Mouse (Mus musculus) testis, adult 2 months (tissue): ENCODE results near the gene Ccdc177.

Experiments used
- CTCF ChIP-seq: fragments of 200-500 bp; IDR thresholded peaks from 2 replicates; pipeline ENCODE4 v1.5.1; 2012; ENCODE audit warnings: low read depth, mild to moderate bottlenecking, inconsistent platforms, low read length, moderate library complexity; ENCODE audit not compliant: control insufficient read depth, insufficient read depth, insufficient replicate concordance
- POLR2A ChIP-seq: fragments of 200-500 bp; IDR thresholded peaks from 2 replicates; pipeline ENCODE4 v1.6.1; 2012; ENCODE audit warnings: low read depth, mild to moderate bottlenecking, inconsistent platforms, low read length, moderate library complexity; ENCODE audit not compliant: control insufficient read depth

GRCm38 (mm10) chr12:80801443-80801842, 41.0 kb upstream of the Ccdc177 start:
- TF ChIP-seq POLR2A (no peak), CTCF (no peak)
